Mouse (Mus musculus): ENCODE results near the gene Exoc3l4.

DNA sequence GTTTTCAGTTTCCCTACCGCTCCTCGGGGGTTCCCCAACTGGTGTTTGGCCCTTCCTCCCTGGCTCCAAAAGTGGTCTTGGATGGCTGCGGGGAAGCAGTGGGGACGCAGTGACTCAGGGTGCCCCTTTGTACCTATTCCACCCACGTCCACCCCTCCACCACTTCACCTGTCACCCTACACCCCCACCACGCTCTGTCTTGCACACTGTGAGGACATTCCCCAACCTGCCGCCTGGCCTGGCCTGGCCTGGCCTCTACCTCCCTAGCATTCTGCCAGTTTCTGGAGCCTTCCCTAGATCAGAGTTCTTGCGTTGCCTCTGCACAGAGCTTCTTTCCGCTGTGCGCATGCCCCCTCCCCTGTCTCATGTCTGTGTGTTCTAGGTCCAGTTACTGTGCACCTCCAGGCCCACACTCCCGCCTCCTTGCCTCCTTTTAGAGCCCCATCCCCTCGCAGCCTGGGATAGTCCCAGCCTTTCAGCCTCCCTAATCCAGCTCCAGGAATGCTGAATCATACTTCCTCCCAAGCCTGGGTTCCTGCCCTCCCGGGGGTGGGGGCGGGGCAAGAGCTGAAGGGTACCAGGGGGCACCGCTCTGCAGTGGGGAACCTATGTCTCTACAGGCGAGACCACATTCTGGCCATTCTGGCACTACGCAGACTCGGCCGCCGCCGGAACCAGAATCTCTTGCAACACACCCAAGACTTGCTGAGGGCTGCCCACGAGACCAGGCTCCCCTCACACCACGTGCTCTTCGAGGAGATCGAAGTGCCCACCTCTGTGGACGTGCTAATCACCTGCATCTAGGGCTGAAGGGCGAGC is 13.4 kb downstream of the Exoc3l4 start:
- TF ChIP-seq GATA1 (IDR thresholded peaks at IDR 0.05; ENCODE audit: low read length): no peak
- no peak for TF ChIP-seq TAL1 (IDR thresholded peaks at IDR 0.05; ENCODE audit: low read length)

All from erythroblast, embryonic 14.5 days (primary cell).